Mouse (Mus musculus) thymus, adult 2 months (tissue): ENCODE measurements around the gene Cenpu. TPM values are rescaled to one million over a fixed set of nuclear protein-coding genes. Genes with fewer than 3 reads are reported as not detected.

Experiments used
- DNase-seq: peaks from one replicate; pipeline ENCODE4 v3.0.0; 2021
- H3K27ac ChIP-seq: fragments of 200-500 bp; 2 replicates; pipeline ENCODE4 v1.5.1; 2012; ENCODE audit warnings: low read length, control low read depth; ENCODE audit not compliant: control insufficient read depth, insufficient read depth
- H3K27me3 ChIP-seq: fragments of 200-500 bp; 2 replicates; pipeline ENCODE4 v1.6.1; 2012; ENCODE audit warnings: mild to moderate bottlenecking, low read length, moderate library complexity, mixed read lengths; ENCODE audit not compliant: control insufficient read depth, insufficient read depth
- H3K36me3 ChIP-seq: fragments of 200-500 bp; 2 replicates; pipeline ENCODE4 v1.6.1; 2012; ENCODE audit warnings: mild to moderate bottlenecking, low read length, moderate library complexity; ENCODE audit not compliant: control insufficient read depth, insufficient read depth
- H3K4me1 ChIP-seq: fragments of 200-500 bp; replicated peaks from 2 replicates; pipeline ENCODE4 v1.6.1; 2012; ENCODE audit warnings: low read length; ENCODE audit not compliant: control insufficient read depth, insufficient read depth
- H3K4me3 ChIP-seq: fragments of 200-500 bp; 2 replicates; pipeline ENCODE4 v1.5.1; 2012; ENCODE audit warnings: mild to moderate bottlenecking, low read length, control low read depth, moderate library complexity; ENCODE audit not compliant: control insufficient read depth, insufficient read depth
- CTCF ChIP-seq: fragments of 200-500 bp; IDR thresholded peaks from 2 replicates; pipeline ENCODE4 v1.5.1; 2012; ENCODE audit warnings: mild to moderate bottlenecking, control low read depth, low read length, moderate library complexity, borderline replicate concordance; ENCODE audit not compliant: control insufficient read depth, poor library complexity, insufficient read depth; ENCODE audit errors: extremely low read depth
- POLR2A ChIP-seq: fragments of 200-500 bp; IDR thresholded peaks from 2 replicates; pipeline ENCODE4 v1.6.1; 2012; ENCODE audit warnings: mild to moderate bottlenecking, low read length, control low read depth, moderate library complexity; ENCODE audit not compliant: control insufficient read depth, poor library complexity, insufficient read depth; ENCODE audit errors: extremely low read depth
- WGBS: fragments of 180-500 bp; shearing (Covaris S2); methylation state at CpG from one replicate; pipeline ENCODE4 v1.1.7; 2018; 5-methylcytosine and 5-hydroxymethylcytosine counted together
- polyA plus RNA-seq: library from polyadenylated mRNA; depleted of rRNA; stranded (reverse); fragments of >200 nt; gene quantifications from 2 replicates; pipeline ENCODE4 v1.2.3, GENCODE M21; 2012

Cenpu gene
- polyA plus RNA-seq, 1 experiment = 4.6 TPM

- 96% methylated on average over 7 of the region's 7 CpGs for WGBS
Measured at GRCm38 (mm10) chr8:46566914-46567529, 15.2 kb downstream of the Cenpu start.

GRCm38 (mm10) chr8:46567946-46568345 lies 16.1 kb downstream of the Cenpu start:
- WGBS = 89% methylated on average over 8 of the region's 8 CpGs
- Histone ChIP-seq H3K36me3 (no peaks in the 10 kb centered on the region), H3K27me3 (no peaks in the 10 kb centered on the region)

More at GRCm38 (mm10) chr8:46566914-46567529, 15.2 kb downstream of the Cenpu start:
- no peak for DNase-seq
- Histone ChIP-seq H3K27ac (no peak overlapping the region), H3K4me1 (no peaks in the 10 kb centered on the region), H3K27me3 (no peaks in the 10 kb centered on the region), H3K36me3 (no peaks in the 10 kb centered on the region), H3K4me3 (no peak overlapping the region)
- no peak for TF ChIP-seq POLR2A
- no peak for TF ChIP-seq CTCF

GRCm38 (mm10) chr8:46568942-46569341 lies 17.1 kb downstream of the Cenpu start:
- WGBS = 85% methylated on average over 2 of the region's 2 CpGs
- no peaks in the 10 kb centered on the region for H3K36me3 ChIP-seq
- no peak for DNase-seq
- H3K4me3 ChIP-seq = no peak overlapping the region
- no peak overlapping the region for H3K27ac ChIP-seq
- H3K27me3 ChIP-seq = no peaks in the 10 kb centered on the region
- no peak for TF ChIP-seq CTCF
- TF ChIP-seq POLR2A = no peak
- no peaks in the 10 kb centered on the region for H3K4me1 ChIP-seq

More at GRCm38 (mm10) chr8:46567946-46568345, 16.1 kb downstream of the Cenpu start:
- no peaks in the 10 kb centered on the region for H3K4me1 ChIP-seq
- H3K27ac ChIP-seq = no peak overlapping the region
- DNase-seq = no peak
- no peak for TF ChIP-seq POLR2A
- no peak for TF ChIP-seq CTCF
- no peak overlapping the region for H3K4me3 ChIP-seq

GRCm38 (mm10) chr8:46569659-46570441 lies 18.0 kb downstream of the Cenpu start:
- Histone ChIP-seq H3K36me3 (peaks cover under 1% of the 10 kb centered on the region; the same call in 1 of the 2 replicates), H3K27ac (no peak overlapping the region)

GRCm38 (mm10) chr8:46570673-46571072 lies 18.8 kb downstream of the Cenpu start:
- DNase-seq = no peak
- Histone ChIP-seq H3K4me1 (no peaks in the 10 kb centered on the region), H3K27ac (no peak overlapping the region), H3K4me3 (no peak overlapping the region), H3K27me3 (no peaks in the 10 kb centered on the region), H3K36me3 (peaks cover 5% of the 10 kb centered on the region)
- TF ChIP-seq POLR2A (no peak), CTCF (no peak)
- 96% methylated on average over 11 of the region's 14 CpGs for WGBS

More at GRCm38 (mm10) chr8:46569659-46570441, 18.0 kb downstream of the Cenpu start:
- DNase-seq = no peak
- 73% methylated on average over 19 of the region's 19 CpGs for whole genome bisulfite sequencing
- Histone ChIP-seq H3K4me1 (no peaks in the 10 kb centered on the region), H3K27me3 (no peaks in the 10 kb centered on the region), H3K4me3 (no peak overlapping the region)
- TF ChIP-seq POLR2A = no peak

GRCm38 (mm10) chr8:46573446-46573845 lies 21.6 kb downstream of the Cenpu start:
- TF ChIP-seq CTCF (no peak), POLR2A (no peak)
- H3K4me3 ChIP-seq = no peak overlapping the region

More at GRCm38 (mm10) chr8:46573446-46573845, 21.6 kb downstream of the Cenpu start:
- WGBS = 97% methylated on average over 2 of the region's 2 CpGs
- DNase-seq = no peak
- H3K4me1 ChIP-seq = no peaks in the 10 kb centered on the region
- H3K27me3 ChIP-seq = no peaks in the 10 kb centered on the region
- no peak overlapping the region for H3K27ac ChIP-seq
- H3K36me3 ChIP-seq = peaks cover 22% of the 10 kb centered on the region
